8 mouse cellular contexts compared by ENCODE assay signal in genomic region chr5:135133736-135134405, GRCm38 (mm10). TPM values are rescaled to one million over a fixed set of nuclear protein-coding genes. Genes with fewer than 3 reads are reported as not detected.
DNase-seq lines count a peak whose midpoint lies in the region; ATAC-seq lines count a peak whose summit lies in the region.

No protein-coding gene starts in this region.

- H3K36me3 ChIP-seq in forebrain, embryonic 15.5 days: no peaks in the 10 kb centered on the region

- no peak overlapping the region for H3K9ac ChIP-seq in forebrain, embryonic 15.5 days (replicated peaks)

- intact Hi-C loops in heart, postnatal 25 days (cut with DNase I): no loop called here
- intact Hi-C loops in gastrocnemius, postnatal 36 days (cut with DNase I): no loop called here

- peak; percentile 94 for DNase-seq in heart, adult 11 months
- DNase-seq in heart, postnatal 25 days (ENCODE audit: low spot score): no peak
- DNase-seq in kidney, adult 9 months: peak; percentile 52
- DNase-seq in lung, postnatal 10 days: peak; percentile 76
- DNase-seq in right cerebral cortex, postnatal 25 days: peak; percentile 13
- no peak for DNase-seq in gastrocnemius, postnatal 36 days

- peak overlapping the region; percentile 27 for H3K4me2 ChIP-seq in forebrain, embryonic 15.5 days (replicated peaks)

- H3K4me3 ChIP-seq in forebrain, embryonic 15.5 days: peak overlapping the region; percentile 9

- H3K4me1 ChIP-seq in forebrain, embryonic 15.5 days: peaks cover 9% of the 10 kb centered on the region; the same call in 1 of the 2 replicates

- H3K27me3 ChIP-seq in forebrain, embryonic 15.5 days: peaks cover 29% of the 10 kb centered on the region

- no peak overlapping the region for H3K27ac ChIP-seq in forebrain, embryonic 15.5 days (replicated peaks)

- H3K9me3 ChIP-seq in forebrain, embryonic 15.5 days: no peaks in the 10 kb centered on the region

- ATAC-seq in activated CD4-positive, CD25-positive, alpha-beta regulatory T cell, adult 4 months: peak; percentile 88
- no peak for ATAC-seq in forebrain, embryonic 15.5 days (replicated peaks)

- 4% methylated on average over 26 of the region's 26 CpGs for WGBS in forebrain, embryonic 15.5 days

RNA-seq across cellular contexts. Expression of gene Tbl2, which starts 15.6 kb away (rescaled TPM):
- 10 to 100 TPM; 11.2 to 14.6 TPM for total RNA-seq in heart, postnatal 25 days (2021)
- polyA plus RNA-seq in activated CD4-positive, CD25-positive, alpha-beta regulatory T cell, adult 4 months (2017; shearing (Covaris generic)): 1 to 10 TPM; 5.2 to 5.4 TPM
- 16.8 and 17.5 TPM in 2 replicates for polyA plus RNA-seq in forebrain, embryonic 15.5 days (2015; fragmentation: Nextera tagmentation; extraction: Ambion mirVana)
- 1 to 10 TPM; 9.7 to 9.8 TPM for total RNA-seq in gastrocnemius, postnatal 36 days (2021)

RNA-seq across cellular contexts. Expression of gene Bcl7b, which starts 34.2 kb away (rescaled TPM):
- 10 to 100 TPM; 35.1 to 35.2 TPM for total RNA-seq in heart, postnatal 25 days (2021)
- polyA plus RNA-seq in activated CD4-positive, CD25-positive, alpha-beta regulatory T cell, adult 4 months (2017; shearing (Covaris generic)): 10 to 100 TPM; 41.8 to 53.6 TPM
- 52.9 and 53.8 TPM in 2 replicates for polyA plus RNA-seq in forebrain, embryonic 15.5 days (2015; fragmentation: Nextera tagmentation; extraction: Ambion mirVana)
- total RNA-seq in gastrocnemius, postnatal 36 days (2021): 10 to 100 TPM; 23.6 to 26.9 TPM

RNA-seq across cellular contexts. Expression of gene Mlxipl, which starts 44.2 kb away (rescaled TPM):
- 10 to 100 TPM; 25.3 to 25.5 TPM for total RNA-seq in heart, postnatal 25 days (2021)
- not detected for polyA plus RNA-seq in activated CD4-positive, CD25-positive, alpha-beta regulatory T cell, adult 4 months (2017; shearing (Covaris generic))
- polyA plus RNA-seq in forebrain, embryonic 15.5 days (2015; fragmentation: Nextera tagmentation; extraction: Ambion mirVana): 1.1 and 1.4 TPM in 2 replicates
- total RNA-seq in gastrocnemius, postnatal 36 days (2021): 10 to 100 TPM; 62.4 to 79.9 TPM

RNA-seq across cellular contexts. Expression of gene Baz1b, which starts 53.2 kb away (rescaled TPM):
- 10 to 100 TPM; 38.2 to 45.3 TPM for total RNA-seq in heart, postnatal 25 days (2021)
- polyA plus RNA-seq in activated CD4-positive, CD25-positive, alpha-beta regulatory T cell, adult 4 months (2017; shearing (Covaris generic)): 10 to 100 TPM; 20.8 to 23.9 TPM
- 42.9 and 43.2 TPM in 2 replicates for polyA plus RNA-seq in forebrain, embryonic 15.5 days (2015; fragmentation: Nextera tagmentation; extraction: Ambion mirVana)
- 10 to 100 TPM; 26.1 to 26.3 TPM for total RNA-seq in gastrocnemius, postnatal 36 days (2021)

RNA-seq across cellular contexts. Expression of gene Vps37d, which starts 55.8 kb away (rescaled TPM):
- total RNA-seq in heart, postnatal 25 days (2021): under 1 TPM; 0.53 to 0.60 TPM
- not detected for polyA plus RNA-seq in activated CD4-positive, CD25-positive, alpha-beta regulatory T cell, adult 4 months (2017; shearing (Covaris generic))
- 35.1 and 36.3 TPM in 2 replicates for polyA plus RNA-seq in forebrain, embryonic 15.5 days (2015; fragmentation: Nextera tagmentation; extraction: Ambion mirVana)
- under 1 TPM; 0.33 to 0.49 TPM for total RNA-seq in gastrocnemius, postnatal 36 days (2021)

Comparison
In these comparisons a context has a peak if more than half of its experiments do, and no peak if none do; other contexts are left out.
1. DNase-seq: peak in heart, adult 11 months (single experiment), kidney, adult 9 months (single experiment), lung, postnatal 10 days (single experiment) and right cerebral cortex, postnatal 25 days (single experiment); none in heart, postnatal 25 days (single experiment) and gastrocnemius, postnatal 36 days (0 of 2).